Mouse (Mus musculus): ENCODE results near the gene Dkkl1. TPM values are rescaled to one million over a fixed set of nuclear protein-coding genes. Genes with fewer than 3 reads are reported as not detected.

Dkkl1 gene
- total RNA-seq, 2 experiments from 2014 or later = 25.1 to 29.2 TPM

DNA sequence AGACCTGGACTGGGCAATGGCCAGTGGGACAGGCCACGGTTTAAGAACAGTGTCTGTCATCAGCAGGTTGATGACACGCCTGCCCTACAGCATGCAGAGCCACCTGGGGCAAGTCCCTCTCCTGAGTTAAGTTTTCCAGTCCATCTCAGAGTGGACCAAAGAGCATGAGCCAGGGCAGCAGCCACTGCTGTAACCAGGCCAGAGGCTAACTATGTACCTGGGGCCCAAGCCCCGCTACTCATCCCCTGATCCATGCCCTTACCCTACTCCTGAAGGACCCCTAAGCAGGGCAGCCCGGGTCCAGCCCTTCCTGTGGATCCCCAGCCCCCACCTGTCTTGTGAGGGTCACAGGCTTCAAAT, 15.8 kb downstream of the Dkkl1 start:
- intact Hi-C loops (cut with DNase I) = no loop called here

DNA sequence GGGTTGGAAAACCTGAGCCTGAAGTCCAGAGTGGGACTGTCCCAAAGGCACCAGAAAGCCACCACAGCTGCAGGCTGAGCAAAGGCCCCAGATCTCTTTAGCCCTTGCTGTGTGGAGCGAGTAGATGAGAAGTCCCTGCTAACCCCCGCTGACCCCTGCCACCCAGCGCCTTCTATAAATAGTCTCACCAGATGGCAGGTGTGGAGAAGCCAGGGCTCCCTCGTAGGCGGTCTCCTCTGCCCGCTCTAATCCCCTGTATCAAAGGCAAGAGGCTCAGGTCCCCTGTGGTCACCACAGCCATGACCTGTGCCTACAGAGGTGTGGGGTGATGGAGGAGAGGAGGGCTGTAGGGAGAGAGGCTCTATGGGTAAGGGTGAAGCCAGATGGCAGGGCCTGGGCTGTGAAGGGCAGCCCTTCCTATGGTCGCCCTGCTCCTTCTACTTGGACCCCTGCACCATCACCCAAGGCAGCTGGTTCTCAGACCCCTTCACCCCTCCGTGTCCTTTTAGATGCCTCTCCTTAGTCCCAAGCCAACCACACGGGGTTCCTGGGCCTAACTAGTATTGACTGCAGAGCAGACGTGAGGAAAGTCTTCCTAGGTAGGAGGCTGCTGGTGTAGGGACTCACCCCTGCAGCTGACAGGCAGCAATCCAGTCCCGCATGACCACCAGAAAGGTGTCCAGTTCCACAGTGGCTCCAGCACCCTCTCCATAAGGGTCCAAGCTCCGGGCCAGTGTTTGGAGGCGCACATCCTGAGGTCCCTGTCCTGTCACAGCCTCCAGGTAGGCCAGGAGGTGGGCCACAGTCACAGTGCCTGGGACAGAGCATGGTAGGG, 16.4 kb downstream of the Dkkl1 start:
- DNase-seq (ENCODE audit: low spot score in 2 of 2) = peak in 1 of 2 experiments; percentile 1
- intact Hi-C loops (cut with DNase I) = no loop called here

More for the DNA sequence above, 15.8 kb downstream of the Dkkl1 start:
- DNase-seq (ENCODE audit: low spot score in 2 of 2) = no peak

DNA sequence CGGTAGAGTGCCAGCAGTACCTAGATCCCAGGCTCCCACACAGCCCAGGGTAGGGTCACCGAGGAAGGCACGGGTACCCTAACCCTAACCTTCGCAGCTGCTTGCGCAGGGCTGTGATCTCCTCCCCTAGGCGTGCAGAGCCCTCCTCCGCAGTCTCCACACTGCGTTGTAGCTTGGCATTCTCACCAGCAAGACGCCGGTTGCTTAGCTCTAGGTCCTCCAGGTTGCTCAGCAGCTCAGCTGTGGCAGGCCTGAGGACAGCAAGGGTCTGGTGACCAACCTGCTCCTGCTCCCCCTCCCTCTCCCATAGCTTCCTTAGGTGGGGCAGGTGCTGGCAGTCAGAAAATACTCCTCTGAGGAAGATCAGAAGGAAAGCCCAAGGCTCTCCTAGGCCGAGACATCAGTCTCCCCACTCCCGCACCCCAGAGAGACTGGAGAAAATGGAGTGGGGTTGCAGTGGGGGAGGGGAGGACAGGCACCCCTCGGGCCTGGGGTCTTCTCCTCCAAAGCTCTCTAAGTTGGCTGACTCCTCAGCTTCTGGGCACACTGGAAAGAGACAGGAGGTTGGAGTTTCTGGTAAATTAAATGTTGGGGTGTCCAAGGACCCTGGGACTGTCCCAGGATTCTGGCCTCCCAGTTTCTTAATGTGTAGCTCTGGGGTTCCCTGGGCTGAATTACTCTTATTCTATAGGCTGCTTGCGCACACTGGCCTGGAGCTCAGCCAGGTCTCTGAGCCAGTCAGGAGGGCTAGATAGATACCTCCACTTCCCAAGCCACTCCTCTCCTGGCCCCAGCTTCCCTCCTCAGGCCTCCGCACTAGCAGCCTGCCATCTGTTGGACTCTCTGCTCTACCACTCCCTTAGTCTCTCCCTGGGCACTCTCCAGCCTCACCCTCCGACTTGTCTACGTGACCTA, 17.8 kb downstream of the Dkkl1 start:
- intact Hi-C loops (cut with DNase I) = no loop called here
- DNase-seq (ENCODE audit: low spot score in 2 of 2) = peak in 1 of 2 experiments; percentile 10

DNA sequence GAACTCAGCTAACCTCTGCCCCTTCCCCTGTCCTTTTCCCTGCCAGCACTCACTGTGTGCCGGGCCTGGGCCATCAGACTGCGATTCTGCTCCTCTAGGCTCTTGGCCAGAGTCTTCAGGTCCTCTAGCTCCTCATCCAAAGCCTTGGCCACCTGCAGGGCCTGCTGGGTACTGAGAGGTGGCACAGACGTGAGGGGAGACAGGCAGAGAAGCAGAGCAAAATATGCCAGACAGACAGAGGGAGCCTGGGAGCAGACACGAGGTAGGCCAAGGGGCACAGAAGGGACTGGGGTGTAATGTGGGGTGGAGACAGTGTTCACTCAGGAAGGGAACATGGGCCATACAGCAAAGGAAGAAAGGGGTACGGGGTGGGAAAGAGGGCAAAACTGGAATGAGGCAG, 18.5 kb downstream of the Dkkl1 start:
- intact Hi-C loops (cut with DNase I) = no loop called here
- no peak for DNase-seq (ENCODE audit: low spot score in 2 of 2)

DNA sequence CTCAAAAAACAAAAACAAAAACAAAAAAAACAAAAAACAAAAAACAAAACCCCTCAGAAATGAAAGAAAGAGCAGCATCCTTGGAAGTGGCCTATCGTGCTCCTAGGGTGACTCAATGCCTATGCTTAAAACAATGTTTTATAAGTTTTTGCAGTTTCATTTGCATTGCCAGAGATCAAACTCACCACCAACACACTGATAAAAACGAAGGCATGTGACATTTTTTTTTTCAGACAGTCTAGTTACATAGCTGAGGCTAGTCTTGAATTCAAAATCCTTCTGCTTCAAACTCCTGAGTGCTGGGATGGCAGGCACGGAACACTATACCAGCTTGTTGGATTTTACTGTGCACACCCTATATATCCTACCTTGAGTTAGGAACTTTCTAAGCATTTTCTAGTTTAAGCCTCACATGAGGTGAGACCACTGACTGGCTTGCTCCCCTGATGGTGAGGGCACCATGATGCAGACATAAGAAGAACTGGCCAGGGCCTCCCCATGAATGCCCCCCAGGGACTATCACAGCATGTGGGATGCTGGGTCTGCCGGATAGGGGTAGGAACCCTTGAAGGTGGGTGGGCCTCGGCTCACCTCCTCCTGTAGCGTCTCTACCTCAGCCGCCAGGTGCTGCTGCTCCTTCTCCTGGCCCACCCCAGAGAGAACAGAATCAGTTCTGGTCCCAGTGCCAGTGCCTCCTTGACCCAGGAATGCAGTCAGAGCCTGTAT, 19.2 kb downstream of the Dkkl1 start:
- DNase-seq (ENCODE audit: low spot score in 2 of 2) = no peak
- intact Hi-C loops (cut with DNase I) = no loop called here

DNA sequence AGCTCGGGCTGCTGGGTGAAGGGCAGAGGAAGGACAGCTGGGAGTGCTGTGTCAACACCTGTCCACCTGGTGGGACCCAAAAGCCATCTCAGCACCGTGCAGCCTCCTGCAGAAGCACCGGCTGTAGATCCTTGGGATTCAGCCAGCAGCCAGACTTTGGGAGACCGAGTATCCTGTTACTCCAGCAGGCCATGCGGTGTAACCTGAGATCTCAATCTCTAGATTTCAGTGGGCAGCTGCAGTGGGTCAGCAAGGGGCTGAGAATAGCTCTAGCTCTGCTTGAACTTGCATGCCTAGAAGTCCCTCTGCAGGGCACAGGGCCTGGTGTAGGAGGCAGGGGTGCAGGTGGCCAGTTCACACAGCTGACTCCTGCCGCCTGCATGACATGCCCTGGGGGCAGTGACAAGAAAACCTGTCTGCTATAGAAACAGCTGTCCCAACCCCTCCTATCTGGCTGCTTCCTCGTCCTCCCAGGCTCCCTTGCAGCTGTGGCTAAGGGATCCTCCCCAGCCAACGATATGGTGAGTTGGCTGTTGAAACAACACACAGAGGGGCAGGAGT, 20.1 kb downstream of the Dkkl1 start:
- intact Hi-C loops (cut with DNase I) = no loop called here
- no peak for DNase-seq (ENCODE audit: low spot score in 2 of 2)

DNA sequence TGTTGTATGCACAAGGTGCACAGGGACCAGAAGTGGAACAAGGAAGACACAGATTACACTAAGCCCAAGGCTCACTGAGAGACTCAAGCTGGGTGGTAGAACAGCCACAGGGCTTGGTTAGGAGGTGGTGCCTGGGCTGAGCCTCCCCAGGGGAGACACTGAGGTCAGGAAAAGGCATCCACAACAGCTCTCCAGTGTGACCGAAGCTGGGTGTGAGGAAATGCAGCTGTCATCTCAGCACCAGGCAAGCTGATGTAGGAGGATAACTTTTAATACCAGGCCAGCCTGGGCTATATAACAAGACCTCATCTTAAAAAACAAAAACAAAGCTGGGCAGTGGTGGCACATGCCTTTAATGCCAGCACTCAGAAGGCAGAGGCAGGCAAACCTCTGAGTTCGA, 20.8 kb downstream of the Dkkl1 start:
- no peak for DNase-seq (ENCODE audit: low spot score in 2 of 2)
- intact Hi-C loops (cut with DNase I) = no loop called here

DNA sequence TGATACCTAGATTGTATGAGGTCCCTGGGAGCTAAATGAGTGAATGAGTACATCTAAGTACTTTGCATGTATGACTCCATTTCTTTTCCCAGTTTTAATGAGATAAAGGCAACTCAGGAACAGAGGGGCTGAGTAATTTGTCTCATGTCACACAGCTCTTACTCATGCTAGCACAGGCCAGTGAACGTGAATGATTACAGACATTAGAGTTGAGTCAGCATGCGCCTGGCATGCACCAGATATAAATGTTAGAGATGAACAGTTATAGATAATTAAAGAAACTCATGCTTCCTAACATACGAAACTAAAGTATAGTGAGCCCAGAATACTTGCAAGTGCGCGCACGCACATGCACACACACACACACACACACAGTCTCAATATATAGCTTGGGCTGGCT, 21.8 kb downstream of the Dkkl1 start:
- DNase-seq (ENCODE audit: low spot score in 2 of 2) = no peak
- intact Hi-C loops (cut with DNase I) = no loop called here

DNA sequence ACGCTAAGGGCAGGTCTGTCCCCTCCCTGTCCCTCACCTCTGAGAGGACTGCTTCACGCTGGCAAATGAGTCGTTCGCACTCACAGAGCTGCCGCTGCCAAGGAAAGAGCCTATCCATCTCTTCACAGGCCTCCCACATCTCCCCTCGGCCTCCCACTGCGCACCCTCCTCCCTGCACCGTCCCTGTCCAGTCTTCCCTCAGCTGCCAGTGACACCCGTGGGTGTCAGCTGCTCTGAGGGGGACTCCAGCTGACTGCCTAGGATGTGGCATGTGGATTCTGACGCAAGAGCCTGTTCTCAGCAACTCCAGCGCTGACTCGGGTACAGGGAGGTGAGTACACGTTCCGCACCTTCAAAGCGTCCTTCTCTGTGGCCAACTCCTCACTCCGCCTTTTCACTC, 22.3 kb downstream of the Dkkl1 start:
- intact Hi-C loops (cut with DNase I) = no loop called here
- peak in 1 of 2 experiments; percentile 88 for DNase-seq (ENCODE audit: low spot score in 2 of 2)

DNA sequence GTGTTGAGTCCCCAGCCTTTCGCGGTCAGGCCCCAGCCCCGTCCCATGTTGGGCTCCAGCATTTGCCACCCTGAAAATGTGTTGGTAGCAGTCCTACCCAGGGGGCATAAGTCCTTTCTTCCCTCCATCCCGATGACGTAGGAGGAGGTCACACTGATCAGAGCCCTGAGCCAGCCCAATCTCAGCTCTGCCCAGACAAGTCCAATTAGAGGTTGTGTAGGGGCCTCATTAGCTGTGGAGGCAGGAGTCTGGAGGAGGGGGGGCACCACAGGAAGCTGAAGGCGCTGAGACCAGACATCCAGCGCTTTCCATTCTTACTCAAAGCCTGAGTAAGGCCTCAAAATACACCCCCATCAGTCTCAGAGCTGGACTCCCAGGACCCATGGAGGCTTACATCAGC, 26.0 kb downstream of the Dkkl1 start:
- intact Hi-C loops (cut with DNase I) = no loop called here
- no peak for DNase-seq (ENCODE audit: low spot score in 2 of 2)

DNA sequence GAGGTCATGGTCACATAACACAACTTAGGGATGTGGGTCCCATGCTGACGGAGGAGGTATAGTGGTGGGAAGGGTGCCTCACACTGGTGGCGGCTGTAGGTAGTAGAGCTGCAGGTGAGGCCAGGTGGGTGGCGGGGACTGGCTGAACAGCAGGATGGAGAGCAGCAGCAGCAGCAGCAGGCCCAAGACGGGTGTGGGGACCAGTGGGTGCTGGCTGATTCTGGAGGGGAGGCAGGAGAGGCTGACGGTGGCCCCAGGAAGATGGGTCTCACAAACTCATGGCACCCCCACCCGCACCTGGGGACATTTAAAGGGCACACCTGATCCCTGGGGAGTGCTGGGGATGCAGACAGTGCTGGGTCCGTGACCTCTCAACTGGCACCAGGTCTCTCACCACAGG, 28.3 kb downstream of the Dkkl1 start:
- no peak for DNase-seq (ENCODE audit: low spot score in 2 of 2)
- intact Hi-C loops (cut with DNase I) = no loop called here

DNA sequence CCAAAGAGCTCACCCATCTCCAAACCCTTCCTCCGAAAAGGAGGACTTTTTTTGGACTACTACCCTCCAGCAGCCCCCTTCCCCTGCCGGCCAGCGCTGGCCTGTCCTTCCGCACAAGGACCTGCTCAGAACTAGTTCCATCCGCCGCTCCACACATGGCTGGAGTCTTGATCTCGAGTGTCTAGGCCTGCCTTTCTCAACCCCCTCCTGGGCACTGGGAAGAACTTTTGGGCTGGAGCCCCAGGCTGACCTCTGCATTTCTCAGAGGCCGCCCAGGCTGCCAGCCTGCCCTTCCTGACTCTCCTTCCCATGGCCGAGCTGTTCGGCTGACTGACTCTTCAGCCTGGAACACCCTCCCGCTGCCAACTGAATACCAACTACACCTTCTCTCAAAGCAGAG, 29.3 kb downstream of the Dkkl1 start:
- intact Hi-C loops (cut with DNase I) = no loop called here

DNA sequence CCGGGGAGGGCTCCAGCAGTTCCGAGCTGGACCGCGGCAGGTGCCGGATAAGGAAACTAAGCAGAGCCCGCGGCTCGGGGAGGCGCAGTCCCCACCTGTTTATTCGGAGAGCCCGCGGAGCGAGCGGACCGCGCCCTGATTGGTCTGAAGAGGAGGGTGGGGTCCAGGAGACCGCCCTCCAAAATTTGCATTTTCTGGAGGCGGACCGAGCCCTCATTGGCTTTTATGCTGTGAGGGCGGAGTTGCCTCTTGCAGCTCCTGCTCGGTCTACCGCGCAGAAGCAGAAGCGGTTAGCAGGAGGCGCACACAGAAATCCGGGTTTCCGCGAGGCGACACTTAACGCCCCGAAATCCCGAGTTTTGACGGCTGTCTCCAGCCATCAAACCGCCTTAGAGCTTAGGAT, 29.7 kb downstream of the Dkkl1 start:
- intact Hi-C loops (cut with DNase I) = no loop called here
- peak; percentile 83 to 95 for DNase-seq (ENCODE audit: low spot score in 2 of 2)

More for the DNA sequence above, 29.3 kb downstream of the Dkkl1 start:
- DNase-seq (ENCODE audit: low spot score in 2 of 2) = no peak

DNA sequence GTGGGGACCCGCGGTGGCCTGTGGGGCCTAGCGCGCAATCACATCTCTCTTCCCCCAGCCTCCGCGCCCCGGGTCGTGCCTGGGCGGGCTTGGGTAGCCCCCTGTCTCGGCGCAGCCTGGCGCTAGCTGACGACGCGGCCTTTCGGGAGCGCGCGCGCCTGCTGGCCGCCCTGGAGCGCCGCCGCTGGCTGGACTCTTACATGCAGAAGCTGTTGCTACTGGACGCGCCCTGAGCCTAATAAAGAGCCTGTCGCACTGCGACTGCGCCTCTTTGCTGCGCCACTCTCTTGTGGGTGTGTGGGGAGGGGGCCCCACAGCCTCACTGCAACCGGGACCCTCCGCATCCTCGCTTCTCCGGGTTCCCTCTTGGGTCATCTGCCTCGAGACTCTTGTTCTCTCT, 30.4 kb downstream of the Dkkl1 start:
- DNase-seq (ENCODE audit: low spot score in 2 of 2) = no peak
- intact Hi-C loops (cut with DNase I) = no loop called here

DNA sequence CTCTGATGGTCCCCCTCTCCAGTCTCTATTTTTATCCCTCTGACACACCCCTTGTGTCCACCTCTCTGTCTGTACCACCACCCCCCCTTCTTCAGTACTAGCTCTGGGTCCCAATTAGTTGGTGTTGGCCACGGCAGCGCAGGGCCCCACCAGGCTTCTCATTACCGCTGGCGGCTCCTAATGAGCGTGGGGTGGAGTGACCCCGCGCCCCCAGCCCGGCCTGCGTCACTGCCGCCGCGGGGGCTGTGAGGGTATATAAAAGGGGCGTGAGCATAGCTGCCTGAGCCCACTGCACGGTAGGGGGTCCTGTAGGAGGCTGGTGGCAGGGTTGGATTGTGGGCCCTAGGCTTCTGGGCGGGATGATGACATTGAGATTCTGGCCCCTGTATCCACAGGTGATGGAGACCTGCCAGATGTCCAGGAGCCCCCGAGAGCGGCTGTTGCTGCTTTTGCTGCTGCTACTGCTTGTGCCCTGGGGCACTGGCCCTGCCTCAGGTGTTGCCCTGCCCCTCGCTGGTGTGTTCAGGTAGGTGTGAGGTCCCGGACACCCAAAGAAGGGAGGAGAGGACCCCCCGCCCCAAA, 31.0 kb downstream of the Dkkl1 start, which contains the start of gene Pth2:
Gene Pth2 (plus strand): TSS at position 100 of the 582 bp plus-strand sequence.
- no peak for DNase-seq (ENCODE audit: low spot score in 2 of 2)
- intact Hi-C loops (cut with DNase I) = no loop called here

DNA sequence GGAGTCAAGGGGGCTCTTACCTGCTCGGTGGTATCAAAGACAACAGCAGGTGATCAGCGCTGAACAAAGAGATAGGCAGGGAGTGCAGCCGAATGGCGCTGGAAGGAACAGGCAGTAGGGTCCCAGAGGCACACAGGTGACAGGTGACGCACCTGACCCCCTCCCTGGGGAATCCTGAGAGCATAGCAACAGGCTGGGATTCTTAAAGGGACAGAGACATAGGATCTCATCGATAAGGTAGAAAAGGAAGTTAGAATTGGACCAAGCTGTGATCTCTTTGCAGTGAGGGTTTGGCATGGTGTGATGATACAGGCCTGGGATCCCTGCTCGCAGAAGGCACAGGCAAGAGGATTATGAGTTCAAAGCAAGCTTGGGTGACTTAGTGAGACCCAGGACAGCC, 32.5 kb downstream of the Dkkl1 start, which contains the start of gene Gfy:
Gene Gfy (minus strand): TSS at position 101 of the 400 bp plus-strand sequence.
- no peak for DNase-seq (ENCODE audit: low spot score in 2 of 2)
- intact Hi-C loops (cut with DNase I) = no loop called here

DNA sequence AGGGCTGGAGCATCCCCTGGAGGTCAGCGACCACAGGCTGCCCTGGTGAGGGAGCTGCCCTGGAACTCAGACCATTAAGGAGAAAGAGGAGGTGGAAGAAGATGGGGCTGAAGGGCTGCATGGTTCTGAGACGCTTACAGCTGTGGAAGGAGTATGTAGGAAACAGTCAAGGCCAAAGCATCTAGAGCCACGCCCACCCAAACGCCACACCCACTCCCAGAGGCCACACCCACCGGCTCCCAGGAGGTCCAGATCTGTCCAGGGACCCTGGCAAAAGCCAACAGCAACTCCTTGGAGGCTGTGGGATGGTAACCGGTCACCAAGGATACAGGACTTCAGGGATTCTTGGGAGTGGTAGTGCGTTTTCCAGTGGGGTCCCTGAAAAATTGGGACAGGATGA, 33.4 kb downstream of the Dkkl1 start:
- no peak for DNase-seq (ENCODE audit: low spot score in 2 of 2)
- intact Hi-C loops (cut with DNase I) = no loop called here

DNA sequence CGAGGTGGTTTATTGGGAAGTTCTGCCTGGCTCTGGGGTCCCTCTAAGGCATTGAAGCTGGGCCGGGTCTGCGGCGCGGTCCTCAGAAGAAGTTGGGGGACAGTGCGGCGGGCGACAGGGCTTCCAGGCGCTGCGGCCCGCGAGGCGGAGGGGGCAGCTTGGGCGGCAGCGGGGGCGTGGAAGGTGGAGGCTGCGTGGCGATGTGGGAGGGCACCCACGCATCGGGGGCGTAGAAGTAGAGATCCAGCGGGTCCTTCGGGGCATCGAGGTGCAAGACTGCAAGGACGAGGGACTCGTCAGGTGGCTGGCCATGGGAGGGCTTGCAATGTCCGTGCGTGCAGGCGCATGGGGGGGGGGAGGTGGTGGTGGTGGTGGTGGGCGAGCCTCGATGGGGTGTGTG, 35.6 kb downstream of the Dkkl1 start:
- peak; percentile 44 to 52 for DNase-seq (ENCODE audit: low spot score in 2 of 2)
- intact Hi-C loops (cut with DNase I) = no loop called here

DNA sequence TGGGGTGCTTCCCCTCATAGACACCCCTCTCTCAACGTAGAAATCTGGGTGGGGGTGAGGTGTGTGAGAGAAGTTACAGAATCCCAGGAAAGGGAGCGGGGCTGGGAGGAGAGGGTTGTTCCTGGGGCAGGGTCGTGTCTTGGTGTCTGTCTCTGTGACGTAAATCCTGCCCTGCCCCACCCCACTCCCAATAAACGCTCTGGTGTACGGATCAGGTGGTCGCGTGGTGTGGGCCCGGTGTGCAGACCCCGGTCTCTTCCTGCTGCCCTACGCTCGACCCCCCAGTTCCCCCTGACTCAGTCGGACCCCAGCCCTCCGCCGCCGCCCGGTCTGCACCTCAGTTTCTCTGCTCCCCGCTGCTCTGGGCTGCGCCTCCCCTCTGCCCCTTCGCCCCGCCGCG, 36.0 kb downstream of the Dkkl1 start:
- DNase-seq (ENCODE audit: low spot score in 2 of 2) = no peak
- intact Hi-C loops (cut with DNase I) = no loop called here
